Mouse (Mus musculus) urinary bladder, adult 18-20 months (tissue): ENCODE measurements around the gene Scrt2.

Source experiments
- DNase-seq, 2 experiments: peaks; one replicate each; pipeline ENCODE4 v3.0.0; 2022; ENCODE audit warnings: low spot score in 2 of 2, mixed read lengths in 2 of 2

Gene Scrt2

GRCm38 (mm10) chr2:152143279-152144157, 62.2 kb downstream of the Scrt2 start, which contains the start of gene Tcf15:
Tcf15 (plus strand) TSS chr2:152143561.
- peak; percentile 17 to 18 for DNase-seq

- DNase-seq: no peak
Measured at GRCm38 (mm10) chr2:152144158-152144450, 62.8 kb downstream of the Scrt2 start.

- no peak for DNase-seq
Measured at GRCm38 (mm10) chr2:152144501-152144900, 63.2 kb downstream of the Scrt2 start.
